Mouse (Mus musculus): ENCODE measurements at regions not wholly inside any gene's neighbourhood (a gene's known extent, or its start where the extent isn't known, plus 50 kb on each side); places are given as distances from the start of the nearest gene placed in this dataset.

- no peak for DNase-seq (ENCODE audit: extremely low read depth, insufficient read length, low spot score)
Measured at GRCm38 (mm10) chr3:66878336-66878735, 102.9 kb upstream of the Rsrc1 start.

DNA sequence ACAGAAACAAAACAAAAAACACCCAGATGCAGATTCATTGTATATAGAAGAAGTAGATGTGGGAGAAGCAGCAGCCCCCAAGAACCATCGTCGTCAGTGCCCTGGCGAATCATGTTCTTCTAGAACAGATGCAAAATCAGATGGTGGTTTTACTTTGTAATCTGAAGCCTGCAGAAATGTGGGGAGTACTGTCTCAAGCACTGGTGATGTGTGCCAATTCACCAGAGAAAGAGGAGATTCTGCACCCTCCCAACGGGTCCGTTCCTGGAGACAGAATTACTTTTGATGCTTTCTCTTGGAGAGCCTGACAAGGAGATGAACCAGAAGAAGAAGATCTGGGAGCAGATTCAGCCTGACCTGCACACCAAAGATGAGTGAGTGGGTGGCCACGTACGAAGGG lies 98.5 kb upstream of the Rsrc1 start:
- no peak for DNase-seq (ENCODE audit: extremely low read depth, insufficient read length, low spot score)

DNA sequence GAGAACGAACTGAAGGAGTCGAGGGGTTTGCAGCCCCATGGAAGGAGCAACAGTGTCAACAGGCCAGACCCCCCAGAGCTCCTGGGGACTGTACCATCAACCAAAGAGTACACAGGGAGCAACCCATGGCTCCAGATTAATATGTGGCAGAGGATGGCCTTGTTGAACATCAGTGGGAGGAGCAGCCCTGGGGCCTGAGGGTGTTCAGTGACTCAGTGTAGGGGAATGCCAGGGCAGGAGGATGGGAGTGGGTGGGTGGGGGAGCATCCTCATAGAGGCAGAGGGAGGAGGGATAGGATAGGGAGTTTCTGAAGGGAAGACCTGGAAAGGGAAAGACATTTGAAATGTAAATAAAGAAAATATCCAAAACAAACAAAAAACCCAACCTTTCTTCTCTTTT lies 85.5 kb upstream of the Rsrc1 start:
- peak; percentile 7 for DNase-seq (ENCODE audit: extremely low read depth, insufficient read length, low spot score)

Data from 3134 (cell line).